8 mouse cellular contexts compared by ENCODE assay signal in the genomic region with DNA sequence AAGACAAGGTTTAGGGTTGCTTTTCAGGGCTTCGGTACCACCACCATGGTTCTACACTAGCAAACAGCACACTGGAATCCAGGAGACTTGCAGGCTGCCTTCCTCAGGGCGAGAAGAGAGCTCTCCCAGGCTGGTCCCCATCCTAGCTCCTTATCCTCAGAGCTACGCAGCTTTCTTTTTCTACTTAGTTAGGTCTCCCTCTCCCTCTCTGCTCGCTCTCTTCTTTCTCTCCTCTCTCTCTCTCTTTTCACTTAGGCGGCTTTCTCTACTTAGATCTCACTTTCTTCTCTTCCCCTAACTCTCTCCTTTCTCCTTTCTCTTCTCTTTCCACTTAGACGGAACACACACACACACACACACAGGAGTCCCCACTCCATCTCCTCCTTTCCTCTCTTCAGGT. TPM values are rescaled to one million over a fixed set of nuclear protein-coding genes. Genes with fewer than 3 reads are reported as not detected.
DNase-seq lines count a peak whose midpoint lies in the region; ATAC-seq and TF ChIP-seq lines count a peak whose summit lies in the region.

No protein-coding gene starts in this region.

- no peak for TF ChIP-seq CTCF in lung, adult 2 months (IDR thresholded peaks at IDR 0.05; ENCODE audit: insufficient read depth, low read length)
- TF ChIP-seq CTCF in intestine, postnatal 0 days (IDR thresholded peaks at IDR 0.05; ENCODE audit: low read depth): no peak

- DNase-seq in lung, adult 2 months: no peak
- no peak for DNase-seq in lung, adult 18-20 months
- no peak for DNase-seq in ovary, postnatal 14 days (ENCODE audit: low spot score)
- DNase-seq in layer of hippocampus, postnatal 14 days (ENCODE audit: low spot score in 2 of 2): no peak
- no peak for DNase-seq in gastrocnemius, postnatal 10 days

- peak overlapping the region; percentile 65 for H3K9ac ChIP-seq in embryonic facial prominence, embryonic 13.5 days
- peak overlapping the region; percentile 57 for H3K9ac ChIP-seq in intestine, postnatal 0 days (ENCODE audit: low read depth, low read length)
- H3K9ac ChIP-seq in neural tube, embryonic 15.5 days (replicated peaks): 0 out of 2 replicates have a peak overlapping the region, but pooled peaks have one; percentile 30

- WGBS in lung, adult 2 months: 13% methylated on average over 6 of the region's 6 CpGs
- 48% methylated on average over 6 of the region's 6 CpGs for WGBS in embryonic facial prominence, embryonic 13.5 days
- WGBS in intestine, postnatal 0 days: 51% methylated on average over 6 of the region's 6 CpGs
- WGBS in neural tube, embryonic 15.5 days: 54% methylated on average over 6 of the region's 6 CpGs

- H3K36me3 ChIP-seq in embryonic facial prominence, embryonic 13.5 days: no peaks in the 10 kb centered on the region
- H3K36me3 ChIP-seq in intestine, postnatal 0 days (ENCODE audit: control insufficient read depth, insufficient read depth): no peaks in the 10 kb centered on the region
- H3K36me3 ChIP-seq in neural tube, embryonic 15.5 days: no peaks in the 10 kb centered on the region

- ATAC-seq in embryonic facial prominence, embryonic 13.5 days (ENCODE audit: insufficient number of reproducible peaks, insufficient read depth, low FRiP score, low TSS enrichment, low read depth): no peak
- no peak for ATAC-seq in intestine, postnatal 0 days
- no peak for ATAC-seq in neural tube, embryonic 15.5 days (ENCODE audit: low FRiP score)

- H3K4me1 ChIP-seq in lung, adult 2 months (ENCODE audit: control insufficient read depth, insufficient read depth, low read length): peaks cover 15% of the 10 kb centered on the region
- peaks cover 33% of the 10 kb centered on the region for H3K4me1 ChIP-seq in embryonic facial prominence, embryonic 13.5 days
- 0 out of 2 replicates have a peak, but pooled peaks cover 3% of the 10 kb centered on the region for H3K4me1 ChIP-seq in intestine, postnatal 0 days (replicated peaks; ENCODE audit: control insufficient read depth, insufficient read depth, low read length)
- H3K4me1 ChIP-seq in neural tube, embryonic 15.5 days: peaks cover 13% of the 10 kb centered on the region

- H3K27ac ChIP-seq in embryonic facial prominence, embryonic 13.5 days: peak overlapping the region; percentile 57
- peak overlapping the region; percentile 35; the same call in 1 of the 2 replicates for H3K27ac ChIP-seq in intestine, postnatal 0 days (ENCODE audit: low read depth, low read length)
- peak overlapping the region; percentile 54 for H3K27ac ChIP-seq in neural tube, embryonic 15.5 days (replicated peaks)

- H3K9me3 ChIP-seq in embryonic facial prominence, embryonic 13.5 days: no peaks in the 10 kb centered on the region
- no peaks in the 10 kb centered on the region for H3K9me3 ChIP-seq in intestine, postnatal 0 days (ENCODE audit: control insufficient read depth)
- H3K9me3 ChIP-seq in neural tube, embryonic 15.5 days (replicated peaks): no peaks in the 10 kb centered on the region

- TF ChIP-seq POLR2A in lung, adult 2 months (IDR thresholded peaks at IDR 0.05; ENCODE audit: borderline replicate concordance, extremely low read depth, low read depth, low read length): no peak

- H3K27me3 ChIP-seq in embryonic facial prominence, embryonic 13.5 days: peaks cover 37% of the 10 kb centered on the region
- H3K27me3 ChIP-seq in intestine, postnatal 0 days (replicated peaks; ENCODE audit: control insufficient read depth, insufficient read depth, low read length): no peaks in the 10 kb centered on the region
- H3K27me3 ChIP-seq in neural tube, embryonic 15.5 days (replicated peaks): peaks cover 57% of the 10 kb centered on the region

- H3K4me3 ChIP-seq in lung, adult 2 months (replicated peaks; ENCODE audit: extremely low read depth, low read depth, low read length): peak overlapping the region; percentile 85
- H3K4me3 ChIP-seq in embryonic facial prominence, embryonic 13.5 days: peak overlapping the region; percentile 52
- peak overlapping the region; percentile 50 for H3K4me3 ChIP-seq in intestine, postnatal 0 days (ENCODE audit: low read depth, low read length)
- peak overlapping the region; percentile 37 for H3K4me3 ChIP-seq in neural tube, embryonic 15.5 days (replicated peaks)

- H3K4me2 ChIP-seq in embryonic facial prominence, embryonic 13.5 days: peak overlapping the region; percentile 65
- H3K4me2 ChIP-seq in intestine, postnatal 0 days (replicated peaks; ENCODE audit: low read depth): peak overlapping the region; percentile 74
- H3K4me2 ChIP-seq in neural tube, embryonic 15.5 days: peak overlapping the region; percentile 50

RNA-seq across cellular contexts. Expression of gene Lrrc71, which starts 20.0 kb away (rescaled TPM):
- polyA plus RNA-seq in lung, adult 2 months (2012; rRNA removed): 9.5 and 15.4 TPM in 2 replicates
- polyA plus RNA-seq in embryonic facial prominence, embryonic 13.5 days (2015; fragmentation: Nextera tagmentation; extraction: Ambion mirVana): 0.34 and 0.99 TPM in 2 replicates
- polyA plus RNA-seq in intestine, postnatal 0 days (2015; fragmentation: Nextera tagmentation; extraction: Ambion mirVana): 0.23 and 0.34 TPM in 2 replicates
- polyA plus RNA-seq in neural tube, embryonic 15.5 days (2015; fragmentation: Nextera tagmentation; extraction: Ambion mirVana): 0.44 and 1.0 TPM in 2 replicates
- total RNA-seq in layer of hippocampus, postnatal 14 days (2021): under 1 TPM; 0.60 to 0.81 TPM
- under 1 TPM in 1 of 2 experiments, not detected in 1; 0.11 TPM for total RNA-seq in gastrocnemius, postnatal 10 days (2021)

RNA-seq across cellular contexts. Expression of gene Ntrk1, which starts 26.5 kb away (rescaled TPM):
- polyA plus RNA-seq in lung, adult 2 months (2012; rRNA removed): 0.56 and 0.87 TPM in 2 replicates
- polyA plus RNA-seq in embryonic facial prominence, embryonic 13.5 days (2015; fragmentation: Nextera tagmentation; extraction: Ambion mirVana): 1.8 TPM in 2 replicates
- 0.16 and 0.18 TPM in 2 replicates for polyA plus RNA-seq in intestine, postnatal 0 days (2015; fragmentation: Nextera tagmentation; extraction: Ambion mirVana)
- 41.2 and 50.1 TPM in 2 replicates for polyA plus RNA-seq in neural tube, embryonic 15.5 days (2015; fragmentation: Nextera tagmentation; extraction: Ambion mirVana)
- total RNA-seq in layer of hippocampus, postnatal 14 days (2021): under 1 TPM; 0.29 to 0.41 TPM
- under 1 TPM; 0.09 TPM for total RNA-seq in gastrocnemius, postnatal 10 days (2021)

RNA-seq across cellular contexts. Expression of gene Insrr, which starts 28.3 kb away (rescaled TPM):
- polyA plus RNA-seq in lung, adult 2 months (2012; rRNA removed): 0.19 and 0.66 TPM in 2 replicates
- polyA plus RNA-seq in embryonic facial prominence, embryonic 13.5 days (2015; fragmentation: Nextera tagmentation; extraction: Ambion mirVana): 0.78 and 0.80 TPM in 2 replicates
- 0.05 TPM in 2 replicates for polyA plus RNA-seq in intestine, postnatal 0 days (2015; fragmentation: Nextera tagmentation; extraction: Ambion mirVana)
- 1.1 and 2.0 TPM in 2 replicates for polyA plus RNA-seq in neural tube, embryonic 15.5 days (2015; fragmentation: Nextera tagmentation; extraction: Ambion mirVana)
- total RNA-seq in layer of hippocampus, postnatal 14 days (2021): under 1 TPM; 0.12 to 0.35 TPM
- total RNA-seq in gastrocnemius, postnatal 10 days (2021): under 1 TPM; 0.19 to 0.56 TPM

RNA-seq across cellular contexts. Expression of gene Pear1, which starts 55.7 kb away (rescaled TPM):
- 87.2 and 112 TPM in 2 replicates for polyA plus RNA-seq in lung, adult 2 months (2012; rRNA removed)
- 12.5 and 15.6 TPM in 2 replicates for polyA plus RNA-seq in embryonic facial prominence, embryonic 13.5 days (2015; fragmentation: Nextera tagmentation; extraction: Ambion mirVana)
- polyA plus RNA-seq in intestine, postnatal 0 days (2015; fragmentation: Nextera tagmentation; extraction: Ambion mirVana): 7.7 and 10.1 TPM in 2 replicates
- polyA plus RNA-seq in neural tube, embryonic 15.5 days (2015; fragmentation: Nextera tagmentation; extraction: Ambion mirVana): 9.1 and 13.4 TPM in 2 replicates
- 1 to 10 TPM; 7.4 to 8.2 TPM for total RNA-seq in layer of hippocampus, postnatal 14 days (2021)
- total RNA-seq in gastrocnemius, postnatal 10 days (2021): 10 to 100 TPM; 19.6 to 19.7 TPM

Comparison
In these comparisons a context has a peak if more than half of its experiments do, and no peak if none do; other contexts are left out.
1. RNA of gene Ntrk1, which starts 26.5 kb away (polyA plus RNA-seq): 41.2 to 50.1 TPM in neural tube, embryonic 15.5 days; 1.8 TPM in embryonic facial prominence, embryonic 13.5 days, 0.56 to 0.87 TPM in lung, adult 2 months and 0.16 to 0.18 TPM in intestine, postnatal 0 days; every median in the first group is over 10 times any median in the second.
2. Peak in every context shown above with its lines, with median percentiles within 50 percentile points of each other: H3K4me3 ChIP-seq, H3K27ac ChIP-seq, H3K4me2 ChIP-seq and H3K9ac ChIP-seq.